Mouse (Mus musculus) cerebellum, postnatal 10 days (tissue): ENCODE measurements around the gene Kdm5b.

Experiments used
- DNase-seq, 2 experiments: peaks; one replicate each; pipeline ENCODE4 v3.0.0; 2021; ENCODE audit warnings: mixed read lengths in 2 of 2

Kdm5b gene

DNA sequence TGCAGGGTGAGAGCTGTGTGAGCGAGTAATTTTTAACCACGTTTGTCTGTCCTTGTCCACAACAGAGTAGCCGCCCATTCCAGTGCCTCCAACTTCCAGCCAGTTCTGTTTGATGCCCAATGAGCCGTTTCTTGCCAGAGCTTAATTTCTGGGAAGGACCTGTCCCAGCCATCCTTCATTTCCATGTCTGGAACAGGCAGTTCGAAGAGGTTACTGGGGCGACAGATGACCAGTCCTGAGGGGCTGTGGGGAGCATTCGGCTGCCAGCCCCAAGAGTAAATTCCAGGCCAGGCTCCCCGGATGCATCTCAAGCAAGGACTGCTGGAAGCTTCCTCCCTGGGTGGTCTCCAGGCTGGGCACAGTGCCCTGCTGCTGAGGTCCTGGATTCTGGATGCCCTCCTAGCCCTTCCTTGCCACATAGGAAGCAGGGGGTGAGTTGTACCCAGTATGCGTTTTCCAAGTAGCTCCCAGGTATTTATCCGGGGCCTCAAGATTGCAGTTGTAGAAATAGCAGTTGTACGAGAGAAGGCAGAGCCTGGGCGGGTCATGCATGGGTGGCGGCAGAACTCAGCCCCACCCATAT, 91.4 kb downstream of the Kdm5b start:
- DNase-seq, result peak; percentile 75 to 85

DNA sequence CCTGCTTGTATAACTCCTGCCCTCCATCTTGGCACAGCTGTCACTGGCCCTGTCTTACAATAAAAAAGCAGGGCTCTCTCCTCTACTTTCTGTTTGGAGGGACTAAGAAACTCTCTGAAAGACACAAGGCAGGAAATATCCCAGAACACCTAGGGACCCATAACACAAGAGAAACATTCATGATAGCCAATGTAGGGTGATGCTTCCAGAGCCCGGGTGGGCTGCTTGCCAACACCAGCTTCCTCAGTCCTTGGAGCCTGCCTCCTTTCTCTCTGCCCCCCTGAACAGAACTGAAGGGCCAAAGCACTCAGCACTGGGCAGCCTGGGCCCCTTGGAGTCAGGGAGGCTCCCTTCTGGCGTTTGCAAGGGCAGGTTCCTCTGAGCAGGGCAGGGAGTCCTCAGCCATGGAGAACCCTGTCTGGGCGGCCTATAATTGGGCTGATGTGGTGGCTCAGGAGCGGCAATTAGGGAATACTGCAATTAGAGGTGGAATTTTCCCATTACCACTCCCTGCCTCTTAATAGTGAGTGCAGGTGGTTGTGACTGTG, 92.0 kb downstream of the Kdm5b start:
- DNase-seq, result peak; percentile 70 to 74

DNA sequence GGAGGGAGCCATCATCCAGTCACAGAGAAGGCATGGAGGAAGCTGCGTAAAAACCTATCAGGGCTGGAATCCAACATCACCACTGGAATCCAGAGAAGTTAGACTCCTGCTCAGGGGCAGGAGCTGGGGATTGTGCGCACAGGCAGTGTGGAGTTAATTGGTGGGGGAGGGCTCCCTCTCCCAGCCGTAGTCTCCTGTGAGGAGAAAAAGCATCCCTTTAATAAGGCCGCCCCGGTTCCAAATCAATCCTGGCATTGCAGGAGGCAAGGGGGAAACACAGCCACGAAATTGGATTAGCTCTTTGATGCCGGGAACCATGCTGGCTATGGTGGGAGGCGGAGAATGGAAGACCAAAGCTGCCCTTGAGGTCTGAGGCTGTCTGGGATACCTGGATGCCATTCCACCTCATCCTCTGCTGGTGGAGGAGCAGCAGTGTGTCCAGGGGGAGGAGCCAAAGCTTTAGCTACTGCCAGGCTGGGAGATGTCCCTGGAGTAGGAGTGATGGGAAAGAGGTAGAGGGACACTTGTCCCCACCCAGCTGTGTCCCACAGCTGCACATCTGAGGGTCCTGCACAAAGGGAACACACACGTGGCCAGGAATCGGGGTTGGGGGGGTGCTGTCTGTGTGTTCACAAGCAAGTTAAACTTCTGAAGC, 93.8 kb downstream of the Kdm5b start:
- DNase-seq, result no peak

GRCm38 (mm10) chr1:134658841-134659240, 98.9 kb downstream of the Kdm5b start:
- no peak for DNase-seq

GRCm38 (mm10) chr1:134660163-134660562, 100.2 kb downstream of the Kdm5b start:
- no peak for DNase-seq

- no peak for DNase-seq
These were observed 111.5 kb downstream of the Kdm5b start for GRCm38 (mm10) chr1:134671234-134672070.

- peak in 1 of 2 experiments; percentile 36 for DNase-seq
These were observed 114.3 kb downstream of the Kdm5b start for GRCm38 (mm10) chr1:134674312-134674711.

DNA sequence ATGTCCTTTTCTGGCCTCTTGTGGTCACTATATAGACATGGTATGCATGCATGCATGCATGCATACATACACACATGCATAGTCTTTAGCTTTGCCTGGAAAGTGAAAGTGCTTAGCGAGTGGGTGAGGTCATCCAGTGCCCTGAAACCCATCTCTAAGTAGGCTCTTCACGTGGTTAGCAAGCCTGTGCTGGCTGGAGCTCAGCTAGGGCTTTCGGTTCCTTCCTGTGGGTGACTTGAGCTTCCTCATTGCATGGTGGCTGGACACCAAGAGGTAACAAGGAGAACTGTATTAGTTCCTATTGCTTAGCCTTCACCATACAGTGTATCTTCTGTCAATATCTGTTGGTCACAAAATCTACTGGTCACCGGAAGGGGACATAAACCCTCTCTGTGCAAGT, 119.5 kb downstream of the Kdm5b start:
- no peak for DNase-seq

GRCm38 (mm10) chr1:134680617-134681016, 120.6 kb downstream of the Kdm5b start:
- peak; percentile 32 to 36 for DNase-seq

DNA sequence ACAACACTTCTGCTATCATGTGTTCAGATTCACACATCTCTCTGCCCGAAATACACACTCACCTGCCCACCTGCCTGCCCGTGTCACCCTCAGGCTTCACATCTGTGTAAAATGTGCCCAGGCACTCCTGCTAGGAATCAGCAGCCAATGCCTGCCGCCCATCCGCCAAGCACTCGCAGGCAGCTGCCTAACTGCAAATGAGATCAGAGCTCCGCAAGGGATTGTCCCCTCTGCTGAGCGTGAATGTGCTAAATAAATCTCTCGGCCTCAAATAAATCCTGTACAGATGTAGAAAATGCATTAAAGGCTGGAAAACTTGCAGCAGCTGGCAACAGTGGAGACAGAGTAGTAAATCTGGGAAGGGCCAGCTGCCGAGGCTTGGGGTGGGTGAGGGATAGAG, 122.5 kb downstream of the Kdm5b start:
- DNase-seq, result no peak
